Mouse (Mus musculus) 3134 (cell line): ENCODE results near the gene Kdr.
"Not testable (repeated sequence)": the region's sequence is repeated elsewhere in the genome, so short reads cannot be mapped to it uniquely, and the experiment has no call there.

ENCODE experiments used
- DNase-seq: peaks from one replicate; pipeline ENCODE4 v3.0.0-alpha.2; 2011; ENCODE audit warnings: low spot score; ENCODE audit not compliant: insufficient read length; ENCODE audit errors: extremely low read depth

The Kdr gene

GRCm38 (mm10) chr5:75961741-75962469 is 16.4 kb downstream of the Kdr start:
- no peak for DNase-seq

GRCm38 (mm10) chr5:75959809-75960208 is 18.4 kb downstream of the Kdr start:
- no peak for DNase-seq

DNA sequence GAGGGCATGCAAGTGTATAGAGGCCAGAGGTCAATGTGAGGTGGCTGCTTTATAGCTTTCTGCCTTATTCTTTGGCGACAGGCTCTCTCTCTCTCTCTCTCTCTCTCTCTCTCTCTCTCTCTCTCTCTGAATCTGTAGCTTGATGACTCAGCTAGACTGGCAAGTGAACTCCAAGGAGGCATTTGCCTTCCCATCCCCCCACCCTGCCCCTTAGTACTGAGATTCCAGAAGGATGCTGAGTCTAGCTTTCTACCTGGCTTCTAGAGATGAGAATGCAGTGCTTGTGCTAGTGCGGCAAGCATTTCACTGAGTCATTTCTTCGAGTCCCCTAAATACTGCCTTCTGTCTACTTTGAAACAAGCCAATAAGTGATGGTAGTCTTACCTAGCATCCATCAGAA is 21.7 kb downstream of the Kdr start:
- DNase-seq: no peak

GRCm38 (mm10) chr5:75955876-75956275 is 22.4 kb downstream of the Kdr start:
- no peak for DNase-seq

GRCm38 (mm10) chr5:75954778-75955330 is 23.4 kb downstream of the Kdr start:
- no peak for DNase-seq

DNA sequence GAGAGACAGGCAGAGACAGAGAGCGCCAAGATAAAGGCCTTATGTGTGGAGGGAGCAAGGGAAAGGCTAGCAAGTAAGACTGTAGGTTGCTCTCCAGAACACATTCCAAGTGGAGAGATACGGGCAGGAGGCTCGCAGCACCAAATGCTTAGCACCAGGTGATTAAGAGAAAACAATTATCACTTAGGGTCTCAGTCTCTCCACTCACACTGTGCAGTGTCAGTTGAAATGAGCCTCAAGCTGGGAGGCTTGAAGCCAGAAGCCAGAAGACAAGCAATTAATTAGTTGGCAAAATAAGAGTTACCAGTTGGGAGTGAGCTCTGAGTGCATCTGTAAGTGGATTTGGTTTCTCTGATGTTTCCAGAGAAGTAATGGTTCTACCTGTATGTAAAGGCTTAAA is 24.0 kb downstream of the Kdr start:
- no peak for DNase-seq

- DNase-seq: no peak
These were observed 26.0 kb downstream of the Kdr start for GRCm38 (mm10) chr5:75952131-75952795.

- no peak for DNase-seq
These were observed 27.4 kb downstream of the Kdr start for GRCm38 (mm10) chr5:75950866-75951265.

DNA sequence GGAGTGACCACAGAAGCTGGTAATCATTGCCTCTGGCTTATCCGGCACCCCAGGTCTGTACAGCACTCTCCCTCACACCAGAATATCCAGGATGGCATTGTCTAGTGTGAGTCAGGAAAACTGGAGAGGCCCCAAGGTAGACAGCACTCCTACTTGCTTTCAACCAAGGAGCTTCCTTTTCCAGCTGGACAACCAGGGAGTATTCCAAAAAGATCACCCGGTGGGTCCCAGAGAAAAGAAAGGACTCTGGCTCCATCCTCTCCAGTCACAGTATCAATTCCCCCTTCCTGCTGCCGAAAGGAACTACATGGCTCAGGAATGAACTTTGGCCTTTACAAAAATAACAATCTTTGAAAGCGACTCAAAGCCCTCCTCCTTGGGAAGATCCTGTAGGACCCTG is 32.9 kb downstream of the Kdr start:
- no peak for DNase-seq

- DNase-seq: no peak
These were observed 35.0 kb downstream of the Kdr start for GRCm38 (mm10) chr5:75943301-75943700.

DNA sequence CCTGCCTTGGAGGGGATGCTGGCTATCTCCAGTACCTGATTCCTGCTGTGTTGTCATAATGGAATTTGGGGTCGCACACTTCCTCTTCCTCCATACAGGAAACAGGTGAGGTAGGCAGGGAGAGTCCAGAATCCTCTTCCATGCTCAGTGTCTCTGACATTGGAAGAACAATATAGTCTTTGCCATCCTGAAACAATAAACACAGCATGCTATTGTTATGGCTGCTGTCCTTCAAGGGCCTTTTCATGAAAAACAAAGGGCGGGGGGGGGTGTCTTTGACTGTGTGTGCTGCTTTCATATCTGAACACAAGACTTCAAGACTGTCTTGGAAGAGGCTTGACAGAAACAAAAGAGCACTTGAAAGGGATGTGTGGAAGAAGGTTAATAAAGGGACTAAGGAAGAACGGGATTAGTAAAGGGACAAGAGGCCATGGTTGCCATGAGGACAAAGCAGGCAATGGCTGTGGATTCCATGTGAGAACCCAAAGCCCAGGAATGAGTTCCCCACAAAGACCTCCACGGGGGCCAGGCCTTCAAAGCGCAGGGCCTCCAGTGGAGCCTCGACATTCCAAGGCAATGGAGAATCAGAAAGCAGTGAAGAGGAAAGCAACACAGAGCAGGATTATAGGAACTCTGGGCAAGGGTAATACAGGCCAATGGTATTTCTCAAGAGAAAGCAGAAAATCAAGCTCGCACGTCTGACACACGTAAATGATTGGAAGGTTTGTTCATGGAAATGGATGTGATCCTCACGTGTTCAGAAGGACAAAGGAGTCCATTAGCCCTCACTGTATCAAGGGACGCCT is 36.3 kb downstream of the Kdr start:
- DNase-seq: no peak

DNA sequence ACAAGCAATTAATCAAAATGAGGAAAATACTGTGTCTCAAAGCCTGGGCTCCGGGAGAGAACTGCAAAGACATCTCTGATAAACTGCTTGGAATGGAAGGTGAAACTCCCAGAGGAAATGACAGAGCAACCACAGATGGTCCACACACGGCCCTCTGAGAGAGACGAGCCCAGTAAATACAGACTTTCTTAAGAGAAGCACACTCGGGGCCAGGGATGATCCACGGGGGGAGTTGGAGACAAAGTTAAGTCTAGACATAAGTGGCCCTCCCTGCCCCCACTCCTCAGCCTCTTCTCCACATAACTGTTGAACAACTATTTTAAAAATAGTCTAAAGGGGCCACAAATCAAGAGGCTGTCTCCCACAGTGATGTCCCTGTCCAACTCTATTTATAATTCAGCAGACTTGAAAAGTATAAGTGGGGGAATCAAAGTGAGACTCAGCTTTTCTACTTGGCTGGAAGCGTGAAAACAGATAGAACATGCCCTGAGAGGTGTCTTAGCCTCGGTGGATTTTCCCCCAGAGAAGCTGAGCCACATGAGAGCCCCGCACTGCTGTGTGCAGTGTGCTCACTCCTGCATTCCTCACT is 39.0 kb downstream of the Kdr start:
- no peak for DNase-seq

GRCm38 (mm10) chr5:75938012-75938411 is 40.2 kb downstream of the Kdr start:
- DNase-seq: no peak

DNA sequence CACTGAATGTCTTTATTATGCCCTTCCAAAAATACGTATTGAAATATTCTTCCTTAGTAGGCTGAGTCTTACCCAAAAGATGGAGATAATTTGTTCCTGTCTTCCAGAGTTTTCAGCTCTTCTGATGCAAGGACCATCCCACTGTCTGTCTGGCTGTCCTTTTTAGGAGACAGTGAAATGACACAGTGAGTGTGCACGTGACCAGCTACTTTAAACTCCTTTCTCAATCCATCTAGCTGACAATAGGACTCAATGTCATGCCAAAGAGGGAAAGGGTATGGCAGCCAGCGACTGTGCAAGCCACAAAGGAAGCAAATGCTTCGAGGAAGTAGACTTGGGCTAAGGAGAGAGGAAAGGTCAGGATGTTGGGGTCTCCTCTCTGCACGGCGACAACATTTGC is 42.0 kb downstream of the Kdr start:
- DNase-seq: no peak

- DNase-seq: no peak
These were observed 43.0 kb downstream of the Kdr start for GRCm38 (mm10) chr5:75935225-75935624.

DNA sequence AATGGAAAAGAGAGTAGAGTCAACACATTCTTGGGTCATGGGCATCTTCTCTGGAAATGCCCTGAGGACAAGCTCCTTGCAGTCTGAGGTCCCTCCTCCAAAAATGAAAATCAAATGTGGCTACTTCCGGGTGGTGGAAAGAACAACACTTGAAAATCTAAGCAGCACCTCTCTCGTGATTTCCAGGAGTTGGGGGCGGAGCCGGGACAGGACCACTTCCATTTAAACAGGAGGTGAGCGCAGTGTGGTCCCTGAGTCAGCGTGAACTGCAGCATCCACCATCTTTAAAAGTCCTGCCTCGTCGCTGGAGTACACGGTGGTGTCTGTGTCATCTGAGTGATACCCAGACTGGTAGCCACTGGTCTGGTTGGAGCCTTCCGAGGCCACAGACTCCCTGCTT is 44.1 kb downstream of the Kdr start:
- no peak for DNase-seq

GRCm38 (mm10) chr5:75933521-75934044 is 44.7 kb downstream of the Kdr start:
- DNase-seq: no peak

- not testable (repeated sequence) for DNase-seq
These were observed 46.8 kb downstream of the Kdr start for GRCm38 (mm10) chr5:75931458-75931857.

DNA sequence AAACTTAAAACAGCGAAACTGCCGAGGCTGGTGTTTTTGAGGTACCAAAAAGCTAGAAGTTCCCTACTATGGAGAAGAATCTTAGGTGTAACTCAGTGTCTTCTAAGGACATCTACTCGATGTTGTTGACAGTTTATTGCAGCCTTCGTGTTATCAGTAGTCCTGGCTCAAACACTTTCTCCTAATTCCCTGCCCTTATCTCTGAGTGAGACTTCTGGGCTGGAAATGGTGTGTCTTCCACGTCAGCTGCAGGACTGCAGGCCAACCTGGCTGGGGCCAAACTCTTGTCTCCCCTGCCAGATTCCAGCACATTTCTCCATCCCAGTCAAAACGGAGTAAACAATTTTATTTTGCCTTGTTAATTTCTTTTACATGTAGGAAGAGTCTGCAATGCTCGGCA is 48.3 kb downstream of the Kdr start:
- DNase-seq: no peak

DNA sequence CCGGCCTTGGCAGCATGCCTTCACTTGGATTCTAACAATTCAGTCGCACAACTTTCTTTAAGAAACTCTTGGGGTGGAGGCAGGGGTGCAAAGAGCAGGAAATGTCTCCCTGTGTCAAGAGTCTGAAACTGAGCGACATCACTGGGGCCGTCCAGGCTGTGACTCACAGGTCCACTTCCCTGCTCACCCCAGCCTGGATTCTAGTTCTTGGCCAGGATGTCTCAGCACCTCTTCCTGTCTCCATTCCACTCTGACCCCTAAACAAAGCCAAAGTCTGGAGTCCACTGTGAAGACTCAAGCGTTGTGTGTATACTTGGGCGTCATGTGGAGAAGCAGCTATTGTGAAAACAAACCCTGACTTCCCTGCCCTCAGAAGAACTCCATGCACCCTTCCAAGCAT is 55.6 kb downstream of the Kdr start:
- no peak for DNase-seq
